Mouse (Mus musculus): ENCODE measurements around the gene Slc16a14. TPM values are rescaled to one million over a fixed set of nuclear protein-coding genes. Genes with fewer than 3 reads are reported as not detected.

The Slc16a14 gene
- polyA plus RNA-seq, 1 experiment from 2014 or later = 0.34 TPM

GRCm38 (mm10) chr1:84860360-84861254, 74.3 kb downstream of the Slc16a14 start:
- H3K9ac ChIP-seq = no peak overlapping the region
- H3K9me3 ChIP-seq = no peaks in the 10 kb centered on the region
- H3K4me2 ChIP-seq (replicated peaks) = no peak overlapping the region
- H3K36me3 ChIP-seq = no peaks in the 10 kb centered on the region
- no peaks in the 10 kb centered on the region for H3K4me1 ChIP-seq
- no peak for ATAC-seq (ENCODE audit: low FRiP score, low read depth)
- 74% methylated on average over 10 of the region's 10 CpGs for WGBS
- no peaks in the 10 kb centered on the region for H3K27me3 ChIP-seq
- no peak overlapping the region for H3K27ac ChIP-seq
- no peak overlapping the region for H3K4me3 ChIP-seq

- ATAC-seq (ENCODE audit: low FRiP score, low read depth) = no peak
- Histone ChIP-seq H3K4me1 (no peaks in the 10 kb centered on the region), H3K27me3 (no peaks in the 10 kb centered on the region), H3K27ac (no peak overlapping the region), H3K9ac (no peak overlapping the region), H3K36me3 (no peaks in the 10 kb centered on the region), H3K9me3 (no peaks in the 10 kb centered on the region), H3K4me3 (no peak overlapping the region), H3K4me2 (replicated peaks) (no peak overlapping the region)
- WGBS = 78% methylated on average over 6 of the region's 6 CpGs
Measured at GRCm38 (mm10) chr1:84859597-84859996, 75.3 kb downstream of the Slc16a14 start.

Other genes starting within 250 kb of the Slc16a14 start
- 6.4 and 7.3 TPM in 2 replicates for gene Dner, start 238.9 kb downstream of the Slc16a14 start, polyA plus RNA-seq (2015; fragmentation: Nextera tagmentation; extraction: Ambion mirVana)
- gene Fbxo36, start 95.3 kb downstream of the Slc16a14 start, polyA plus RNA-seq (2015; fragmentation: Nextera tagmentation; extraction: Ambion mirVana) = 8.3 and 10.3 TPM in 2 replicates
- 68.2 and 69.3 TPM in 2 replicates for gene Trip12, start 94.6 kb downstream of the Slc16a14 start, polyA plus RNA-seq (2015; fragmentation: Nextera tagmentation; extraction: Ambion mirVana)
- not detected in 2 replicates for gene Gm10553, start 165.0 kb upstream of the Slc16a14 start, polyA plus RNA-seq (2015; fragmentation: Nextera tagmentation; extraction: Ambion mirVana)
- not detected in 2 replicates for gene A530032D15Rik, start 174.7 kb upstream of the Slc16a14 start, polyA plus RNA-seq (2015; fragmentation: Nextera tagmentation; extraction: Ambion mirVana)